Mouse (Mus musculus) heart, adult 9 months (tissue): Measurements from ENCODE around the gene Mlana.

Experiments used
- DNase-seq, 2 experiments: peaks; one replicate each; pipeline ENCODE4 v3.0.0; 2022; ENCODE audit warnings: low spot score in 2 of 2

Mlana gene

GRCm38 (mm10) chr19:29675562-29676078 lies 22.0 kb upstream of the Mlana start:
- DNase-seq = no peak

- no peak for DNase-seq
Measured at GRCm38 (mm10) chr19:29676479-29677193, 21.0 kb upstream of the Mlana start.

- no peak for DNase-seq
Measured at GRCm38 (mm10) chr19:29678181-29678778, 19.3 kb upstream of the Mlana start.

GRCm38 (mm10) chr19:29680182-29681152 lies 17.2 kb upstream of the Mlana start:
- DNase-seq = no peak

GRCm38 (mm10) chr19:29683844-29684540 lies 13.6 kb upstream of the Mlana start:
- peak; percentile 18 to 59 for DNase-seq

GRCm38 (mm10) chr19:29695071-29695470 lies 2.6 kb upstream of the Mlana start:
- DNase-seq = no peak

GRCm38 (mm10) chr19:29696309-29696708 lies 1.3 kb upstream of the Mlana start:
- no peak for DNase-seq

GRCm38 (mm10) chr19:29696840-29697239 lies 784 bp upstream of the Mlana start:
- DNase-seq = no peak

- no peak for DNase-seq
Measured at GRCm38 (mm10) chr19:29701707-29702106, 4.1 kb downstream of the Mlana start.

GRCm38 (mm10) chr19:29704436-29704835 lies 6.8 kb downstream of the Mlana start:
- DNase-seq = no peak

- no peak for DNase-seq
Measured at GRCm38 (mm10) chr19:29707314-29707898, 9.8 kb downstream of the Mlana start.

GRCm38 (mm10) chr19:29708003-29708402 lies 10.4 kb downstream of the Mlana start:
- no peak for DNase-seq

- no peak for DNase-seq
Measured at GRCm38 (mm10) chr19:29708461-29708860, 10.8 kb downstream of the Mlana start.

- DNase-seq = no peak
Measured at GRCm38 (mm10) chr19:29709461-29709860, 11.8 kb downstream of the Mlana start.

- no peak for DNase-seq
Measured at GRCm38 (mm10) chr19:29713451-29713850, 15.8 kb downstream of the Mlana start.

- DNase-seq = no peak
Measured at GRCm38 (mm10) chr19:29717854-29718253, 20.2 kb downstream of the Mlana start.

GRCm38 (mm10) chr19:29718476-29718875 lies 20.9 kb downstream of the Mlana start:
- DNase-seq = no peak

GRCm38 (mm10) chr19:29735421-29735820 lies 37.8 kb downstream of the Mlana start:
- DNase-seq = no peak

- no peak for DNase-seq
Measured at GRCm38 (mm10) chr19:29739608-29740007, 42.0 kb downstream of the Mlana start.

- DNase-seq = no peak
Measured at GRCm38 (mm10) chr19:29740661-29741060, 43.0 kb downstream of the Mlana start.

- DNase-seq = no peak
Measured at GRCm38 (mm10) chr19:29743531-29743930, 45.9 kb downstream of the Mlana start.
